In genomic region chr2:22773549-22774180, GRCm38 (mm10) we compare ENCODE assay signal across 8 mouse cellular contexts. TPM values are rescaled to one million over a fixed set of nuclear protein-coding genes. Genes with fewer than 3 reads are reported as not detected.
A peak's percentile ranks its signal among the peaks of the same experiment; 100 is the strongest.
DNase-seq lines count a peak whose midpoint lies in the region; ATAC-seq and TF ChIP-seq lines count a peak whose summit lies in the region.

TSS of gene Apbb1ip (plus strand) at chr2:22774094.

- peak within 1 kb of the TSS; percentile 67 for H3K4me2 ChIP-seq in limb, embryonic 15.5 days
- H3K4me2 ChIP-seq in midbrain, embryonic 15.5 days = peak within 1 kb of the TSS; percentile 97

- DNase-seq in cerebellum, adult 2 months = no peak
- no peak for DNase-seq in cerebellum, postnatal 36 days
- peak; percentile 9 for DNase-seq in Muller cell, postnatal 12 days (ENCODE audit: inconsistent ontology term)
- peak; percentile 39 for DNase-seq in heart, adult 8-10 months (ENCODE audit: low spot score)
- DNase-seq in thymus, postnatal 14 days = peak; percentile 68
- no peak for DNase-seq in urinary bladder, postnatal 4 days (ENCODE audit: low spot score in 2 of 2)

- no peaks in the 10 kb centered on the region for H3K4me1 ChIP-seq in cerebellum, adult 2 months (ENCODE audit: control insufficient read depth, insufficient read depth, low read length)
- 0 out of 2 replicates have a peak, but pooled peaks cover 7% of the 10 kb centered on the region for H3K4me1 ChIP-seq in limb, embryonic 15.5 days
- peaks cover 9% of the 10 kb centered on the region for H3K4me1 ChIP-seq in midbrain, embryonic 15.5 days

- H3K9me3 ChIP-seq in limb, embryonic 15.5 days = no peaks in the 10 kb centered on the region
- no peaks in the 10 kb centered on the region for H3K9me3 ChIP-seq in midbrain, embryonic 15.5 days

- 0 out of 2 replicates have a peak within 1 kb of the TSS, but pooled peaks have one; percentile 26 for H3K9ac ChIP-seq in limb, embryonic 15.5 days
- peak within 1 kb of the TSS; percentile 51 for H3K9ac ChIP-seq in midbrain, embryonic 15.5 days

- ATAC-seq in limb, embryonic 15.5 days (ENCODE audit: insufficient number of reproducible peaks, low FRiP score, low TSS enrichment, low read depth) = no peak
- ATAC-seq in midbrain, embryonic 15.5 days (replicated peaks) = peak; percentile 53

- peak within 1 kb of the TSS; percentile 47 for H3K4me3 ChIP-seq in cerebellum, adult 2 months (replicated peaks; ENCODE audit: insufficient read depth, low read depth, low read length)
- peak within 1 kb of the TSS; percentile 43 for H3K4me3 ChIP-seq in limb, embryonic 15.5 days
- peak within 1 kb of the TSS; percentile 48 for H3K4me3 ChIP-seq in midbrain, embryonic 15.5 days

- no peaks in the 10 kb centered on the region for H3K27me3 ChIP-seq in cerebellum, adult 2 months (ENCODE audit: control insufficient read depth, insufficient read depth, low read length)
- H3K27me3 ChIP-seq in limb, embryonic 15.5 days = peaks cover 6% of the 10 kb centered on the region; the same call in 1 of the 2 replicates
- H3K27me3 ChIP-seq in midbrain, embryonic 15.5 days (replicated peaks) = peaks cover 7% of the 10 kb centered on the region; the same call in 1 of the 2 replicates

- no peak for TF ChIP-seq POLR2A in cerebellum, adult 2 months (IDR thresholded peaks at IDR 0.05; ENCODE audit: borderline replicate concordance, insufficient read depth, low read length)

- WGBS in cerebellum, adult 2 months = 42% methylated on average over 9 of the region's 9 CpGs
- 29% methylated on average over 9 of the region's 9 CpGs for WGBS in limb, embryonic 15.5 days
- 20% methylated on average over 9 of the region's 9 CpGs for WGBS in midbrain, embryonic 15.5 days

- H3K36me3 ChIP-seq in limb, embryonic 15.5 days = no peaks in the 10 kb centered on the region
- no peaks in the 10 kb centered on the region for H3K36me3 ChIP-seq in midbrain, embryonic 15.5 days (replicated peaks)

- no peak within 1 kb of the TSS for H3K27ac ChIP-seq in cerebellum, adult 2 months (ENCODE audit: insufficient read depth, low read length)
- H3K27ac ChIP-seq in limb, embryonic 15.5 days = 0 out of 2 replicates have a peak within 1 kb of the TSS, but pooled peaks have one; percentile 11
- no peak within 1 kb of the TSS for H3K27ac ChIP-seq in midbrain, embryonic 15.5 days

- no peak for TF ChIP-seq CTCF in cerebellum, adult 2 months (IDR thresholded peaks at IDR 0.05; ENCODE audit: borderline replicate concordance, insufficient read depth, low read depth, low read length)

RNA-seq across cellular contexts. Expression of gene Apbb1ip, which starts in this region (rescaled TPM):
- polyA plus RNA-seq in cerebellum, adult 2 months (2012; rRNA removed) = 1.2 and 1.5 TPM in 2 replicates
- 1 to 10 TPM; 1.9 to 4.7 (median 3.8) TPM for total RNA-seq in heart, adult 8-10 months (2022)
- 2.3 and 2.8 TPM in 2 replicates for polyA plus RNA-seq in limb, embryonic 15.5 days (2015; fragmentation: Nextera tagmentation; extraction: Ambion mirVana)
- polyA plus RNA-seq in midbrain, embryonic 15.5 days (2015; fragmentation: Nextera tagmentation; extraction: Ambion mirVana) = 0.71 and 0.98 TPM in 2 replicates

Comparison
In these comparisons a context has a peak if more than half of its experiments do, and no peak if none do; other contexts are left out.
1. Peak in ATAC-seq, H3K4me3 ChIP-seq, H3K9ac ChIP-seq and H3K4me2 ChIP-seq in midbrain, embryonic 15.5 days; RNA of the gene not detected or under 1 TPM.
2. DNase-seq: peak in Muller cell, postnatal 12 days (single experiment), heart, adult 8-10 months (single experiment) and thymus, postnatal 14 days (single experiment); none in cerebellum, adult 2 months (0 of 2), cerebellum, postnatal 36 days (0 of 2) and urinary bladder, postnatal 4 days (0 of 2).
3. Peak in every context shown above with its lines, with median percentiles within 50 percentile points of each other: H3K4me3 ChIP-seq.